Mouse (Mus musculus) hindbrain, embryonic 12.5 days (tissue): ENCODE data around the gene Prpf4. TPM values are rescaled to one million over a fixed set of nuclear protein-coding genes. Genes with fewer than 3 reads are reported as not detected.

Experiments
- ATAC-seq: fragments of 200-750 bp; cut with Nextera tagmentation; 2 replicates; pipeline ENCODE4 v1.8.0; 2017; ENCODE audit warnings: moderate TSS enrichment; ENCODE audit not compliant: low FRiP score
- H3K27ac ChIP-seq: fragments of 300-500 bp; sonication (generic); 2 replicates; pipeline ENCODE4 v1.5.1; 2016; ENCODE audit warnings: mild to moderate bottlenecking
- H3K27me3 ChIP-seq: fragments of 300-500 bp; sonication (generic); 2 replicates; pipeline ENCODE4 v1.6.1; 2016; ENCODE audit warnings: mild to moderate bottlenecking
- H3K36me3 ChIP-seq: fragments of 300-500 bp; sonication (generic); 2 replicates; pipeline ENCODE4 v1.6.1; 2016; ENCODE audit warnings: mild to moderate bottlenecking
- H3K4me1 ChIP-seq: fragments of 300-500 bp; sonication (generic); 2 replicates; pipeline ENCODE4 v1.6.1; 2016
- H3K4me2 ChIP-seq: fragments of 300-500 bp; sonication (generic); replicated peaks from 2 replicates; pipeline ENCODE4 v1.6.1; 2016; ENCODE audit warnings: mild to moderate bottlenecking
- H3K4me3 ChIP-seq: fragments of 300-500 bp; sonication (generic); 2 replicates; pipeline ENCODE4 v1.5.1; 2016; ENCODE audit warnings: mild to moderate bottlenecking
- H3K9ac ChIP-seq: fragments of 300-500 bp; sonication (generic); 2 replicates; pipeline ENCODE4 v1.6.1; 2016; ENCODE audit warnings: mild to moderate bottlenecking, moderate library complexity
- H3K9me3 ChIP-seq: fragments of 300-500 bp; sonication (generic); replicated peaks from 2 replicates; pipeline ENCODE4 v1.6.1; 2016; ENCODE audit warnings: mild to moderate bottlenecking
- WGBS: fragments of 180-500 bp; shearing (Covaris S2); methylation state at CpG from one replicate; pipeline ENCODE4 v1.1.7; 2016; 5-methylcytosine and 5-hydroxymethylcytosine counted together
- polyA plus RNA-seq: library from polyadenylated mRNA; unstranded; fragments of >200 nt; fragmentation: Nextera tagmentation; extraction: Ambion mirVana; gene quantifications from 2 replicates; pipeline ENCODE4 v1.2.1, GENCODE M21; 2016

Gene Prpf4
- polyA plus RNA-seq, 1 experiment from 2014 or later: 21.2 TPM

GRCm38 (mm10) chr4:62429616-62430015 is 21.0 kb downstream of the Prpf4 start:
- H3K9ac ChIP-seq: no peak overlapping the region
- no peak overlapping the region for H3K4me2 ChIP-seq
- no peaks in the 10 kb centered on the region for H3K9me3 ChIP-seq
- no peaks in the 10 kb centered on the region for H3K4me1 ChIP-seq
- peaks cover 13% of the 10 kb centered on the region for H3K36me3 ChIP-seq
- ATAC-seq: no peak
- no peaks in the 10 kb centered on the region for H3K27me3 ChIP-seq
- WGBS: 91% methylated on average over 9 of the region's 9 CpGs
- H3K27ac ChIP-seq: no peak overlapping the region
- H3K4me3 ChIP-seq: no peak overlapping the region

DNA sequence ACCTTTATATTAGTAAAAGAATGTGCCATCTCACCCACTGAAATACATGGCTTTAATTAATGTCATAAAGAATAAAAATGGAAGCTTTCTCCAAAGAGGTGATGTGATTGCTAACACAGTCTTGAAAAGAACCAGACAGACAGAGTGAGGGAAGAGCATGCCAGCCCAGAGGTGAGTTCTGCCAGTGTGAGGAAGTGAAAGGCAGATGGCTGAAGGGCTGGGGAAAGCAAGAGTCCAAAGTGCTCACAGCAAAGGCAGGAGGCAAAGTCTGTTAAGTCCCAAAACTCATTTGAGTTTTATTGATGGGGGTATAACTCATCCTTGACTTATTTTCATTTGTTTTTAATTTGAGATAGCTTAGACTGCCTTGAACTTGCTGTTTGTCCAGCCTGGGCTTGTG is 22.1 kb downstream of the Prpf4 start:
- Histone ChIP-seq H3K4me1 (no peaks in the 10 kb centered on the region), H3K4me2 (no peak overlapping the region), H3K36me3 (peaks cover 2% of the 10 kb centered on the region; the same call in 1 of the 2 replicates), H3K27me3 (no peaks in the 10 kb centered on the region), H3K4me3 (no peak overlapping the region), H3K27ac (no peak overlapping the region), H3K9ac (no peak overlapping the region), H3K9me3 (no peaks in the 10 kb centered on the region)
- no peak for ATAC-seq

DNA sequence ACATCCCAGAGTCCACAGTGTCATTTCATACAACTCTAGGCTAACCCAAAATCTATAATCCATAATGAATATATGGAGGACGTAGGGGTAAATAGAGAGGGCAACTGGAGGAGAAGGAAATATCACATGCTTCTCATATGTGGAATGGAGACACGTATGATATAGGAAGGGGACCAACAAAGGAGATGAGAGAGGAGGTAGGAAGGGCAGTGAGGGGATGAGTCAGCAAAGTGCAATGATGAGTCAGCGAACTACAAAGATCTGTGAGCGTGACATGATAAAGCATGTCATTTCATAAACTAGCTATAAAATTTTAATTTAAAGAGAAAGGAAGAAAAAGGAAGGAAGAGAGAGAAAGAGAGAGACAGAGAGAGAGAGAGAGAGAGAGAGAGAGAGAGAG is 22.9 kb downstream of the Prpf4 start:
- no peak overlapping the region for H3K4me3 ChIP-seq
- no peaks in the 10 kb centered on the region for H3K36me3 ChIP-seq
- no peaks in the 10 kb centered on the region for H3K27me3 ChIP-seq
- H3K4me2 ChIP-seq: no peak overlapping the region
- no peak overlapping the region for H3K9ac ChIP-seq
- no peak overlapping the region for H3K27ac ChIP-seq
- H3K9me3 ChIP-seq: no peaks in the 10 kb centered on the region
- 82% methylated on average over 4 of the region's 4 CpGs for WGBS
- no peak for ATAC-seq
- H3K4me1 ChIP-seq: no peaks in the 10 kb centered on the region

DNA sequence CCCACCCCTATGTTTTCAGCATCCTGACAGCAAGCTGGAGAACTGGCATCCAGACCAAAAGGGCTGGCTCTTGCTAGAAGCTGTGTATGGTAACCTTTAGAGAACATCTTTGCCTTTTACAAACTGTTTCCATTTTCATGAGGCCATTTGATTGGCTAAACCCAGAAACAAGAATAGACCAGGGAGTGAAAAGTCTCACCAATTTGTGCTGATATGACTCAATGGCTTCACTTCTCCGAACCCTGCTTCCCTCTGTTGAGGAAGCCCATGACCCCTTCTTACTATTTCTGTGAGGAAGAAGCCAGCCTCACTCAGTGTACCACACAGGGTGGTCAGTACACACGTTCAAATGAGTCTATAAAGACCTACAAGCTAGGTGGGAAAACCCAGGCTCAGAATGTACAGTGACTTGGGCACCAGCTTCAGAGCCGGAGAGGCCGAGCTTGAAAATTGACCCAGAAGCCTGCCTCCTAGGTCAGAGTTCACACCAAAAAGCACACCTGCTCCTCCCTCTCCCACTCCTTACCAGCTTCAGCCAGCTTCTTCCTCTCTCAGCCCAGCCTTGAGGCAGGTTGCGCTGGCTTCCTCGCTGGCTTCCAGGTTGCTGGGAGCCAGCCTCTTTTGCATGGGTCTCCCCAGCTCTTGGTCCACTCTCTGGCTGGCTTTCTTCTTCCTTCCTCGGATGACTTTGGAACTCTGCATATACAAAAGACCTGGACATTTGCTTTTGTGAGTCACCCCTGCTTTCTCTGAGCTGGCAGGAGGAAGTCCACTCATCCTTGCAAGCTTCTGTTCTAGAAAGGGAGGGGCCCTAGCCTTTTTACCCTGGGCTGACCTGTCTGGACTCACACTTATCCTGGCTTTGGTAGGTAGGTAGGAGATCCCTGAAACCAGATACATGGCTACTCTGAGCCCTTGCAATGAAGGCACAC is 25.6 kb downstream of the Prpf4 start:
- no peak for ATAC-seq
- Histone ChIP-seq H3K4me3 (no peak overlapping the region), H3K4me1 (no peaks in the 10 kb centered on the region), H3K4me2 (no peak overlapping the region), H3K9me3 (no peaks in the 10 kb centered on the region), H3K36me3 (no peaks in the 10 kb centered on the region), H3K9ac (no peak overlapping the region), H3K27ac (no peak overlapping the region), H3K27me3 (no peaks in the 10 kb centered on the region)
- WGBS: 78% methylated on average over 7 of the region's 7 CpGs

DNA sequence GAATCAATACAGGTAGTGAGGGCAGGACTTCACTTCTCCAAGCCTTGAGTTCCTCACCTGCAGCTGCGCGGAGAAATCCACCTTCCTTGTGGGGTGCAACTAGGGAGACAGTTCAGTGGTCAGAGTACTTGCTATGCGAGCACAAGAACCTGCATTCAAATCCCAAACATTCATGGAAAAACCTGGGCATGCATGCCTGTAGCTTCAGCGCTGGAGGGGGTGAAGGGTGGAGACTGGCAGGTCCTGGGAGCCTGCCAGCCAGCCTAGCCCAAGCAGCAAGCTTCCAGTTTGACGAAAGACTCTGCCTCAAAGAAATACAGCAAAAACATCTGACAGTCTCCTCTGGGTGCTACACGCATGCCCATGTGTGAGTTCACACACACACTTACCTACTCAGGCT is 26.5 kb downstream of the Prpf4 start, which contains the start of gene Rnf183:
Gene Rnf183, minus strand, starts transcription at position 172 of the 400 bp plus-strand sequence.
- H3K36me3 ChIP-seq: no peaks in the 10 kb centered on the region
- H3K27ac ChIP-seq: no peak within 1 kb of the TSS
- no peaks in the 10 kb centered on the region for H3K27me3 ChIP-seq
- H3K4me2 ChIP-seq: no peak within 1 kb of the TSS
- H3K4me3 ChIP-seq: no peak within 1 kb of the TSS
- no peaks in the 10 kb centered on the region for H3K9me3 ChIP-seq
- no peaks in the 10 kb centered on the region for H3K4me1 ChIP-seq
- 83% methylated on average over 6 of the region's 6 CpGs for WGBS
- no peak for ATAC-seq
- H3K9ac ChIP-seq: no peak within 1 kb of the TSS

DNA sequence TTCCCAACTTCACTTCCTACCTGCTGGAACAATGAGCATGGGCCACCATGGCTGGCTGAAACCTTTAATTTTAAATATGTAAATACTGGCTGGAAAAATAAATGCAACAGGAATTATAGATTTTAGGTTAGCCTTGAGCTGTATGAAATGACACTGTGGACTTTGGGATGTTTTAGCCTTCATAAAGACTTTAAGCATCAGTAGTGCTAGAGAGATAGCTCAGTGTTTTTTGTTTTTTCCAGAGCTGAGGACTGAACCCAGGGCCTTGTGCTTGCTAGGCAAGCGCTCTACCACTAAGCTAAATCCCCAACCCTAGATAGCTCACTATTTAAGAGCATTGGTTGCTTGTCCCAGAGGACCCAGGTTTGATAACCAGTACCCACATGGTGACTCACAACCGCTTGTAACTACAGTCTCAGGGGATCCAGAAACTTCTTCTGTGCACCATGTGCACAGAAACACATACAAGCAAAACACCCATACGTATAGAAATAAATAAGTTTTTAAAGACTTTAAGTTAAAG is 28.7 kb downstream of the Prpf4 start:
- Histone ChIP-seq H3K4me2 (no peak overlapping the region), H3K27ac (no peak overlapping the region), H3K9ac (no peak overlapping the region), H3K9me3 (no peaks in the 10 kb centered on the region), H3K4me3 (no peak overlapping the region), H3K4me1 (no peaks in the 10 kb centered on the region), H3K36me3 (no peaks in the 10 kb centered on the region), H3K27me3 (no peaks in the 10 kb centered on the region)
- WGBS: 84% methylated on average over 3 of the region's 3 CpGs
- ATAC-seq: no peak

DNA sequence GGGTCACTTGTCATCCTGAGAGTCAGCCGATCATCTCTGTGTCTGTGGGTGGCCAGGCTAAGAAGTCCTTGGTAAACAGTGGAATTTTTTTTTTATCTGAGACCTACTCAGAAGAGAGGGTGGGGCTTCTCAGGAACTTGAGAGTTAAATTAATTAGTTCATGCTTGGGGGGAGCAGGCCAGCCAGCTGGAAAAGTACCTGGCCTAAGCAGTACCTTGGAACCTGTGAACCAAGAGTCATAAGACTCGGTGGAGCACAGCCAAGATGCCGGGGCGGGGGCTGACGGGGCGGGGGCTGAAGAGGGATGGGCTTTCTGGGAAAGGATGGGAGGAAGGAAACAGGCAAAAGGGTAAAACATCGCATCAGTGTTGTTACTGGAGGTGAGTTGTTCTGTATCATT is 29.3 kb downstream of the Prpf4 start:
- no peak overlapping the region for H3K4me2 ChIP-seq
- WGBS: 77% methylated on average over 7 of the region's 7 CpGs
- H3K4me3 ChIP-seq: no peak overlapping the region
- no peaks in the 10 kb centered on the region for H3K27me3 ChIP-seq
- ATAC-seq: no peak
- H3K36me3 ChIP-seq: no peaks in the 10 kb centered on the region
- no peak overlapping the region for H3K27ac ChIP-seq
- no peaks in the 10 kb centered on the region for H3K4me1 ChIP-seq
- no peaks in the 10 kb centered on the region for H3K9me3 ChIP-seq
- H3K9ac ChIP-seq: no peak overlapping the region

GRCm38 (mm10) chr4:62439793-62440192 is 31.2 kb downstream of the Prpf4 start:
- Histone ChIP-seq H3K4me3 (no peak overlapping the region), H3K27ac (no peak overlapping the region), H3K4me2 (no peak overlapping the region), H3K4me1 (no peaks in the 10 kb centered on the region), H3K9ac (no peak overlapping the region), H3K9me3 (no peaks in the 10 kb centered on the region), H3K27me3 (no peaks in the 10 kb centered on the region), H3K36me3 (no peaks in the 10 kb centered on the region)
- no peak for ATAC-seq
- WGBS: 71% methylated on average over 4 of the region's 4 CpGs

DNA sequence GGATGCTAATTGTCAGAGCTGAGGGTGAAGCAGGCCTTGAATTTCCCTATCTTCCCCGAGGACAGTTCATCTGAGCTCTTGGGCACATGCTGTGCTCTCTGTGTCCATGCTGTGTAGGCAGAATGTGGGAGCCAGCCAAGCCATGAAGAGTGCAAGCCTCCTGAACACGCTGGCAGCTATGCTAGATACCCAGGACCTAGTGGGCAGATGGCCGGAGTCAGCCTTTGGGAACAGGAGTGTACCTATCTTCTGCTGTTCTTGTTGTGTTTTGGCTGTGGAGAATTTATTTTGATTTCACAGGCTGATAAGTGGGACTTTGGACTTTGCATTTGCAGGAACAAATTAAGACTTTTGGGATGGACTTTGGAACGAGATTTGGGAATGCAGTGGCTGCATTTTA is 31.9 kb downstream of the Prpf4 start:
- no peak overlapping the region for H3K4me2 ChIP-seq
- no peak overlapping the region for H3K4me3 ChIP-seq
- no peaks in the 10 kb centered on the region for H3K4me1 ChIP-seq
- no peaks in the 10 kb centered on the region for H3K9me3 ChIP-seq
- no peak overlapping the region for H3K27ac ChIP-seq
- H3K9ac ChIP-seq: no peak overlapping the region
- 73% methylated on average over 4 of the region's 4 CpGs for WGBS
- H3K27me3 ChIP-seq: no peaks in the 10 kb centered on the region
- no peak for ATAC-seq
- no peaks in the 10 kb centered on the region for H3K36me3 ChIP-seq

DNA sequence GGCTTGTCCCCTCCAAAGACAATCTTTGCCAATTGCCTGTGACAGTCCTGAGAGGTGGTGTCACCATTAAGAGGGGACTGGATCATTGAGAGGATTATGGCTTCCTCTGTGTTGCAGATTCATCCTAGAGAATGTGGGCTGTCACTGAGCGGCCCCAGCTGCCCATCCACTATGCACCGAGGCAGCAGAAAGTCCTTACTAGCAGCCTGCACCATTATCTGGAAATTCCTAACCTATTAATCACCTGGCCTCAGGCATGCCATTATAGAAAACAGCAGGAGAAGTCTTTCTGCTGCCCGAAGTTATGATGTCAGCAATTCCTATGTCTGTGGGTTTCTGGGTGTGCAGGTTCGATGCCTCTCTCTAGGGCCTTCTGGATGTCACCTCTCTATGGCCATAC is 32.4 kb downstream of the Prpf4 start:
- H3K9me3 ChIP-seq: no peaks in the 10 kb centered on the region
- no peaks in the 10 kb centered on the region for H3K36me3 ChIP-seq
- H3K4me1 ChIP-seq: no peaks in the 10 kb centered on the region
- H3K27ac ChIP-seq: no peak overlapping the region
- no peak overlapping the region for H3K4me2 ChIP-seq
- 82% methylated on average over 4 of the region's 4 CpGs for WGBS
- no peaks in the 10 kb centered on the region for H3K27me3 ChIP-seq
- no peak for ATAC-seq
- no peak overlapping the region for H3K9ac ChIP-seq
- no peak overlapping the region for H3K4me3 ChIP-seq

DNA sequence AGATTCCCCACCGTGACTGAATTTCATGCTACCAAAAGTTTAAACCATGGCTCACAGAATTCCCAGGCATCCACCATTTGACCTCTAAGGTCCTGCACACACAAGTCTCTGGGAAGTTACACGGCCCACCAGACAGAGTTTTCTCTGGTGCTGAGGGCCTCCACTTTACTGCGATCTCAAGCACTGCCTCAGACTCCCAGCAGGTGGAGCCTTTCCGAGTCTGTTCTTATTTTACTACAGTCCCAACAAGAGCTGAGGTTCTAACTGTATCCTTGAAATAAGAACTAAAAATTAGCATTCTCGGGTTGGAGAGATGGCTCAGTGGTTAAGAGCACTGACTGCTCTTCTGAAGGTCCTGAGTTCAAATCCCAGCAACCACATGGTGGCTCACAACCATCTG is 46.4 kb downstream of the Prpf4 start:
- Histone ChIP-seq H3K27me3 (no peaks in the 10 kb centered on the region), H3K4me3 (no peak overlapping the region), H3K4me1 (no peaks in the 10 kb centered on the region), H3K9me3 (no peaks in the 10 kb centered on the region), H3K36me3 (0 out of 2 replicates have a peak, but pooled peaks cover 4% of the 10 kb centered on the region), H3K4me2 (no peak overlapping the region), H3K9ac (no peak overlapping the region), H3K27ac (no peak overlapping the region)
- ATAC-seq: no peak
- WGBS: 65% methylated on average over 5 of the region's 5 CpGs

GRCm38 (mm10) chr4:62459081-62459480 is 50.5 kb downstream of the Prpf4 start:
- Histone ChIP-seq H3K9ac (no peak overlapping the region), H3K9me3 (no peaks in the 10 kb centered on the region), H3K4me3 (no peak overlapping the region), H3K27ac (no peak overlapping the region), H3K4me2 (no peak overlapping the region), H3K36me3 (0 out of 2 replicates have a peak, but pooled peaks cover 8% of the 10 kb centered on the region), H3K4me1 (no peaks in the 10 kb centered on the region), H3K27me3 (no peaks in the 10 kb centered on the region)
- ATAC-seq: no peak
- 85% methylated on average over 3 of the region's 3 CpGs for WGBS

GRCm38 (mm10) chr4:62460348-62460747 is 51.8 kb downstream of the Prpf4 start:
- Histone ChIP-seq H3K9ac (no peak overlapping the region), H3K4me1 (no peaks in the 10 kb centered on the region), H3K9me3 (no peaks in the 10 kb centered on the region), H3K4me2 (no peak overlapping the region), H3K27me3 (no peaks in the 10 kb centered on the region), H3K36me3 (0 out of 2 replicates have a peak, but pooled peaks cover 8% of the 10 kb centered on the region), H3K27ac (no peak overlapping the region), H3K4me3 (no peak overlapping the region)
- WGBS: 89% methylated on average over 8 of the region's 8 CpGs
- no peak for ATAC-seq
